Mouse (Mus musculus) frontal cortex, postnatal 14 days (tissue): ENCODE data around the gene St6galnac6.

Experiments
- DNase-seq, 2 experiments: peaks; one replicate each; pipeline ENCODE4 v3.0.0; 2022; ENCODE audit warnings: low spot score in 2 of 2

The St6galnac6 gene

GRCm38 (mm10) chr2:32640550-32641051, 41.1 kb downstream of the St6galnac6 start:
- DNase-seq = no peak

- no peak for DNase-seq
Observed at GRCm38 (mm10) chr2:32641810-32642209, 42.3 kb downstream of the St6galnac6 start.

DNA sequence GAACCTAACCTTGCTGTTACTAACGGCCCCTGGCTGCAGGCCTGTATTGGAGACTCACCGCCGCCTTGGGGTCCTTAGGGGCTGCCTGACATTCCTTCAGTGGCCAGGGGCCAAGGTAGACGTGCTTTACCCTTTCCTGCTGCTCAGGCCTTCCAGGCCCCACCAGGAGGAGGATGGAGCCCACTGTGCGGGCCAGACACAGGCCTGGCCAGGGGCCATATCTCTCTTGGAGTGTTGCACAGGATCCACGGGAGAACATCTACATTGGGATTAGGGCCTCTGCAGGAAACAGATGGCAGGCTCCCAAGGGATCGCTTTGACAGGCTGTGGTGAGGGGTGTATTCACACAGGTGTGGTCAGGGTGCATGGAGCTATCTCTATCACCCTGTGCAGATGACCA, 43.3 kb downstream of the St6galnac6 start:
- no peak for DNase-seq

DNA sequence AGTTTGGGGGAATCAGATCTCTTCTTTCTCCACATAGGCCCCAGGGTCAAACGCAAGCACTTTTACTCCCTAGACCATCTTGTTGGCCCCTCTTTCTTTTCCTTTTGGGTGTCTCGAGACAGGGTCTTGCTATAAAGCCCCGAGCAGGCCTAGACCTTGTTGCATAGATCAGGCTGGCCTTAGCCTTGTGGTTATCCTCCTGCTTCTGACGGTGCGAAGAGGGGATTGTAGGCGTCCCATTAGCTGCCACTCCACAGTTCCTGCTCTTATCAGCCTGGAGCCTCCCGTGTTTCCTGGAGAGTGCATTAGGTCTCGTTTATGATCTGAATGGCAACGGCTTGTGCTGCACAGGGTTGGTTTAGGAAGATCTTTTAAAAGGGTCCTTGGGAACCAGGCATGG, 44.6 kb downstream of the St6galnac6 start:
- DNase-seq = no peak

- no peak for DNase-seq
Observed at GRCm38 (mm10) chr2:32644799-32645475, 45.4 kb downstream of the St6galnac6 start.

- no peak for DNase-seq
Observed at GRCm38 (mm10) chr2:32645647-32646046, 46.1 kb downstream of the St6galnac6 start.

DNA sequence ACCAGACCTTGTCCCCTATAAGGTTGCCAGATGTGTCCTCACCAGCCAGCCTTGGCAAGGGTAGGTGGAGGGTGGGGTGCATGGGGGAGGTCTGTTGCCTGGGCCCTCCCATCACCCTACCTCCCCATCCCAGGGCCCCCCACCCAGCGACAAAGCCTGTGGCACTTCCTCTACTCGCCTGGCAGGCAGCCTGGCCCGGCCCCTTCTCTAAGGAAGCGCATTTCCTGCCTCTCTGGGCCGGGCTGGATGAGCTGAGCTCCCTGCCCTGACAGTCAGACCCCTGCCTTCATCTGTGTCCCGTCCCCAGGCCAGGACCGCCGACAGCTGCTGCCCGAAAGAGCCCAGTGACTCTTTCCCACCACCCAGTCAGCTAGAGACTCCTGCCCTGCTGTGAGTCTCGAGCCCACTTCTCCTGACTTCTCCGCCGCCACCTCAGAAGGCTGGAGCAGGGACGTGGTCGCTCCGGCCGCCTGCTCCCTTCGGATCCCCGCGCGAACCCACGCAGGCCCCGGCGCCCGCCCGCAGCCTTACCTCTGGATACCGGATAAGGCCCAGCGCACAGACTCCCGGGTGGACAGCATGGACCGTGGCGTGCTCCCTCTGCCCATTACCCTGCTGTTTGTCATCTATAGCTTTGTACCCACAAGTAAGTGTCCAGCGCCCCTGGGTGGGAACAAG, 47.0 kb downstream of the St6galnac6 start, which contains the start of gene Eng:
Gene Eng (plus strand): TSS at position 217 of the 678 bp plus-strand sequence.
- DNase-seq = no peak

- DNase-seq = no peak
Observed at GRCm38 (mm10) chr2:32647366-32647765, 47.9 kb downstream of the St6galnac6 start.

- no peak for DNase-seq
Observed at GRCm38 (mm10) chr2:32653764-32654163, 54.3 kb downstream of the St6galnac6 start.

GRCm38 (mm10) chr2:32654743-32655393, 55.4 kb downstream of the St6galnac6 start:
- DNase-seq = no peak

DNA sequence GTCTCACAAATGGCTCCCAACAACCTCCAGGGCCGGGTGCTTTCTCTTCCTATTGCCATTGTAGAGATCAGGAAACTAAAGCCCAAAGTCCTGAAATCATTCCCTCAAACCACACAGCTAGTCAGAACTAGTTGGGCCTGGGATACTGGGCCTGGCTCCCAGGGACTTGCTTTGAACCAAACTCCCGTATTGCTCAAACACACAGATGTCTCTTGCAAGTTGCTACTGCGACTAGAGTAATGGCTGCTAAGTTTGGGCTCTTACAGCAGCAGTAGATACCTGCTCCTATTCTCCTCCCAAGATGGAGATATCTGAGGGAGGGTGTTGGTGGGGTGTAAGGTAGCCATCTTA, 55.9 kb downstream of the St6galnac6 start:
- no peak for DNase-seq

GRCm38 (mm10) chr2:32655826-32656225, 56.3 kb downstream of the St6galnac6 start:
- DNase-seq = no peak

DNA sequence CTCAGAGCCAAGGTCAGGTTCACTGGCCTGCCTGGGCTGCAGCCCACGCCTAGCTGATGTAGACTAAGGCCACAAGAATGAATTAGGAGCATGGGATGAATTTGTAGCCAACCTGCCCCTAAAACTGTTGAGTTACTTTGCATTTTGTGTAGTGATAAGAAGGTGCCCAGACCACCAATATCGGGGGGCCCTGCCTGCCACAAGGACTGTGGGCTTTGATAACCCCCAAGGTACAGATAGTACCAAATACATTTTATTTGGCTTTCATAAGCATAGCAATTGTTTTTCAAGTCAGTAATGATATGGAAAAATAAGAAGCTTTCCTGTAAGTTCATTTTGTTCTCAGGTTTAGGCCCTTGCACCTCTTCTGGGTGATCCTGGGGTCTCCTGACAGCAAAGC, 59.4 kb downstream of the St6galnac6 start:
- no peak for DNase-seq

DNA sequence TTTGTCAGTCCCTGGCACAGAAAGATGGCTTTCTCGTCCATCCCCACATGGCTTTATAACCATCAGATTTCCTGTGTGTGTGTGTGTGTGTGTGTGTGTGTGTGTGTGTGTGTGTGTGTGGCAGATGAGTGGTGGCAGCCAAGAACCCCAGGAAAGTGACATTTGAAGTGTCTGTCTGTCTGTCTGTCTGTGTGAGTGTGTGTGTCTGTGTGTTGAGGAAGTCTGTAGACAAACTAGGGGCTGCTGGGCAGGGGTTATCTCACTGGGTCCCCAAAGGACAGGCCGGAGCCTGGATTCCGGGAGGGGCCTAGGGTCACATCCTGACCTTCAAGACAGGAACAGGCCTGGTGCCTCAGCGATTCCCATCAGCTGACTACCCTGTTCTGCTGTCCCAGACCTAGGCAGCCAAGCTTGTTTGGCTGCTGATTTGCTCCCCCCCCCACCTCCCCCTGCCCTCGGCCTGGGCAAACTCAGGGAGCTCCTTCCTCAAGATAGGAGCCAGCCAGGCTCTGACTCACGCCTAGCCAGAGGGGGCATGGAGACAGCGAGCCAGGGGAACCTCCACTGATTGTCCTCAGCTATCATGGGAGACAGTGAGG, 62.1 kb downstream of the St6galnac6 start:
- no peak for DNase-seq

DNA sequence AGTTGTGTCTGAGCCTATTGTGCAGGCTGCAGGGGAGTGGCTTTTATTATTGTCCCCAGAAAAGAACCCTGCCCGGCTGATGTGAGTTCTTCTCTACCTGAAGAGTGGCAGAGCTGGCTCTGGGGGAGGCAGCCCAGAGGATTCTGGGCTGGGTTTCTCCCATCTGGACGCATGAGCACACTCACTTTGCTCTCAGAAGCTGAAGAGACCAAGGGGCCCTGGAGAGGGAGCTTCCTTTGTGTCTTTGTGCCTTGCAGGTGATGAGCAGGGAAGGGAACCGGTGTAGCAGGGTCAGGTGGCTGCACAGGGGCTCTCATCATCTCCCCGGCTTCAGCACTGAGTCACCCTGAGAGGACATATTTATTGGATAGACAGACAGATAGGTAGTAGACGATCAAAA, 62.8 kb downstream of the St6galnac6 start:
- no peak for DNase-seq

- DNase-seq = no peak
Observed at GRCm38 (mm10) chr2:32665345-32665744, 65.8 kb downstream of the St6galnac6 start.

DNA sequence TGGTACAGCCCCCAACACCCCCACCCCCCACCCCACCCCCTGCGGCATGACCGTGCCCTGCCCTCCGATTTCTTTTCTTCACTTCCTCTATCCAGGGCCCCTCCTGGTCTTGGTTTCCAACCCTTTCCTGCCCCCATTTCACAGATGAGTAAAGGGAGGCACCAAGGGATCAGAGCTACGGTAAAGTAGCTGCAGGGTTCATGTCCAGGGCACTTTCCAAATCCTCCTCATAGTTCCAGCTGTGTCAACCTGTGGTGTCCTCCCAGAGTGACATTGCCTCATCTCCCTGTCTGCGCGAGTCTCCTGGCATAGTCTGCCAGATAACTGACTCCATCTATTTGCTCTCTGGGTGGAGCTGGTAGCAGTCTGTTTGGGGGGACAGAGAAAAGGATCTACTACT, 66.3 kb downstream of the St6galnac6 start:
- DNase-seq = no peak

DNA sequence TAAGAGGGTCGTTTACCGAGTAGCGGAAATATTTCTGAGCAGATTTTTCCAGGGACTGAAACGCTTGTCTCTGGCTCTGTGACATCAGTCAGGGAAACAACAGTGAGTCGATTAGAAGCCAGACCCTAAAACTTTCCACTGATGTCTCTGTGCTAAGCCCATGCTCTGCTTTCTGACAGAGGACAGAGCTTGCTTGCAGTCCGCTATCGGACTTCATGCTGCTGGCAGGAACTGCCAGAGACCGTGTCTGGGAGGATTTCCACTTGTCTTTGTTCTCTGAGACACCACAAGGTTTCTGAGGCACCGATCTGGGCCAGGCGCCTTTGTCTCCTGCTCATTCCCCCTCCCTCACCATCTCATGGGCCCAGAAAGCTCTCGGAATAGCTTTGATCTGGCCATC, 68.3 kb downstream of the St6galnac6 start:
- DNase-seq = no peak

- no peak for DNase-seq
Observed at GRCm38 (mm10) chr2:32668176-32668575, 68.7 kb downstream of the St6galnac6 start.

GRCm38 (mm10) chr2:32669876-32670275, 70.4 kb downstream of the St6galnac6 start:
- DNase-seq = no peak
